Mouse (Mus musculus) heart, embryonic 14.5 days (tissue): ENCODE measurements around the gene Odc1. TPM values are rescaled to one million over a fixed set of nuclear protein-coding genes. Genes with fewer than 3 reads are reported as not detected.

Source experiments
- ATAC-seq: fragments of 200-750 bp; cut with Nextera tagmentation; 2 replicates; pipeline ENCODE4 v1.8.0; 2017; ENCODE audit warnings: low read depth, moderate TSS enrichment; ENCODE audit not compliant: insufficient number of reproducible peaks, insufficient read depth, low FRiP score
- H3K27ac ChIP-seq, 2 experiments: fragments of 200-500 bp in 1 of 2; fragments of 300-500 bp in 1 of 2; sonication (generic) in 1 of 2; replicated peaks in 1 of 2; 2 replicates each; pipeline ENCODE4 v1.5.1; 2012 to 2014; ENCODE audit warnings: low read depth in 2 of 2, low read length in 2 of 2, control low read depth in 1 of 2, mild to moderate bottlenecking in 1 of 2, mixed read lengths in 1 of 2; ENCODE audit not compliant: control insufficient read depth in 1 of 2, insufficient read depth in 1 of 2
- H3K27me3 ChIP-seq: fragments of 300-500 bp; sonication (generic); 2 replicates; pipeline ENCODE4 v1.6.1; 2014; ENCODE audit warnings: mild to moderate bottlenecking, low read length, control low read depth; ENCODE audit not compliant: control insufficient read depth, insufficient read depth
- H3K36me3 ChIP-seq: fragments of 300-500 bp; sonication (generic); 2 replicates; pipeline ENCODE4 v1.6.1; 2014; ENCODE audit warnings: mild to moderate bottlenecking, control low read depth, low read length, mixed read lengths; ENCODE audit not compliant: control insufficient read depth, insufficient read depth
- H3K4me1 ChIP-seq, 2 experiments: fragments of 200-500 bp in 1 of 2; fragments of 300-500 bp in 1 of 2; sonication (generic) in 1 of 2; 2 replicates each; pipeline ENCODE4 v1.6.1; 2012 to 2014; ENCODE audit warnings: low read length in 2 of 2, control low read depth in 1 of 2, mixed read lengths in 1 of 2; ENCODE audit not compliant: control insufficient read depth in 2 of 2, insufficient read depth in 2 of 2
- H3K4me2 ChIP-seq: fragments of 300-500 bp; sonication (generic); 2 replicates; pipeline ENCODE4 v1.6.1; 2014; ENCODE audit warnings: mild to moderate bottlenecking, low read length
- H3K4me3 ChIP-seq, 2 experiments: fragments of 200-500 bp in 1 of 2; fragments of 300-500 bp in 1 of 2; sonication (generic) in 1 of 2; 2 replicates each; pipeline ENCODE4 v1.5.1; 2012 to 2014; ENCODE audit warnings: low read length in 2 of 2, mild to moderate bottlenecking in 2 of 2, control low read depth in 1 of 2, low read depth in 1 of 2, moderate library complexity in 1 of 2; ENCODE audit not compliant: control insufficient read depth in 1 of 2, insufficient read depth in 1 of 2
- H3K9ac ChIP-seq: fragments of 300-500 bp; sonication (generic); 2 replicates; pipeline ENCODE4 v1.6.1; 2014; ENCODE audit warnings: mild to moderate bottlenecking, low read length
- H3K9me3 ChIP-seq: fragments of 300-500 bp; sonication (generic); 2 replicates; pipeline ENCODE4 v1.6.1; 2016; ENCODE audit warnings: low read length, control low read depth; ENCODE audit not compliant: control insufficient read depth
- WGBS: fragments of 180-500 bp; shearing (Covaris S2); extraction: QIAGEN DNeasy Blood & Tissue Kit; methylation state at CpG from one replicate; pipeline ENCODE4 v1.1.7; 2014; 5-methylcytosine and 5-hydroxymethylcytosine counted together
- polyA plus RNA-seq: library from polyadenylated mRNA; unstranded; fragments of >200 nt; fragmentation: Nextera tagmentation; extraction: Ambion mirVana; gene quantifications from 2 replicates; pipeline ENCODE4 v1.2.1, GENCODE M21; 2014

Odc1 gene
- polyA plus RNA-seq, 1 experiment from 2014 or later = 122 TPM

DNA sequence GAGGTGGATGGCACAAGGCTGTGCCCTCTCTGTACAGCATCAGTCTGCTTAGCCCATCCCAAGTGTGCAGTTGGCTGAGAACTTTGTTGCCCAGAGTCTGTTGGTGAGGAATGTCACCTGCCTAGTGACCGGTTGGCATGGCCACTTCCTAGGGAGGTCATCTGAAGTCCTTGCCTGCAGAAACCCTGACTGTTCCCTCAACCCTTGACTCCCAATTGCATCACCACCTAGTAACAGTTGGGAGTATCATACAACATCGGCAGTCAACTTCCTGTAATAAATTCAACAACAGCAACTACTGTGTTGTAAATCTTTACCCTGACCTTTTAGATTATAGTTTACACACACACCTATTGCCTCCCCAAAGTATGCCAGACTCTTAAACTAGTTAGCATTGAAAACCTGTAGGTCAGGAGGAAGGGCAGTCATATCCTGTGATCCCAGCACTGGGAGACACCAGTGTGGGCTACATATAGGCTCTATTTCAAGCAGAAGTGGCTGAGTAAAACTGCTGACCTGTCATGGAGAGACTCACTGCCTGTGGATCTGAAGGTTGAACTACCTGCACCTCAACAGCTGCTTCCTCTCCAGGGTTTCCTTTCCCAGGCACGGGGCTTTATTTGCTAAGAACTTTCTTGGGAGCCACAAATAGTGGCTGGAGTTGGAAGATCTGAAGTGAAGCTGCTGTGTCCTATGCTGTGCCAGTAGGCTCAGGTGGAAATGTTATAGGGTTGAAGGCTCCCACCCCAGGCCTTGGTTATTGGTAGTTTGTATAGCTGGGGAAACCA lies 6.8 kb downstream of the Odc1 start:
- no peak overlapping the region for H3K4me3 ChIP-seq
- peaks cover 50% of the 10 kb centered on the region for H3K36me3 ChIP-seq
- ATAC-seq = no peak
- peaks cover 2 to 6% of the 10 kb centered on the region in 2 experiments; a peak in 1 of 4 replicates for H3K4me1 ChIP-seq
- H3K9ac ChIP-seq = no peak overlapping the region
- no peaks in the 10 kb centered on the region for H3K27me3 ChIP-seq
- 72% methylated on average over 3 of the region's 3 CpGs for whole genome bisulfite sequencing
- H3K27ac ChIP-seq = no peak overlapping the region
- H3K4me2 ChIP-seq = no peak overlapping the region
- H3K9me3 ChIP-seq = no peaks in the 10 kb centered on the region

GRCm38 (mm10) chr12:17552420-17552819 lies 7.8 kb downstream of the Odc1 start:
- WGBS = 77% methylated on average over 3 of the region's 3 CpGs
- H3K9me3 ChIP-seq = no peaks in the 10 kb centered on the region
- H3K4me2 ChIP-seq = no peak overlapping the region
- peaks cover 9 to 11% of the 10 kb centered on the region in 2 experiments for H3K4me1 ChIP-seq
- no peak overlapping the region for H3K4me3 ChIP-seq
- H3K9ac ChIP-seq = no peak overlapping the region
- no peaks in the 10 kb centered on the region for H3K27me3 ChIP-seq
- ATAC-seq = no peak
- H3K27ac ChIP-seq = no peak overlapping the region
- H3K36me3 ChIP-seq = peaks cover 42% of the 10 kb centered on the region

DNA sequence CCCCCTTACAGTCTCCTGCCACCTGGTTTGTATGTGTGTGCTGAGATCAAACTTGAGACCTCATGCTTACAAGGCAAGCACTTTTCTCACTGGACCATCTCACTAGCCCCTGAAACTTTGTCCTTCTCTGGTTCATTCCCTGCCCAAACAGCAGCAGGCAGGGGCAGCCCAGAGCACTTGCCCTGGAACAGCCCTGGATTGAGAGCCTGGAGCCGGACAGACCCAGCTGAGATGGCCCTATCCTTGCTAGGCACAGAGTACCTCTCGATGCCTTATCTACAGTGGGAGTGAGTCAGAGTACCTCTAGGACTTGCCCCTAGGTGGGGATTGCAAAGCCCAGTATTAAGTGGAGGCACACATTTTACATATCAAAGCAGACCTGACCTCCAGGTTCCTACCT lies 8.4 kb downstream of the Odc1 start:
- Histone ChIP-seq H3K27me3 (no peaks in the 10 kb centered on the region), H3K27ac (no peak overlapping the region), H3K4me3 (no peak overlapping the region), H3K9ac (no peak overlapping the region), H3K9me3 (no peaks in the 10 kb centered on the region), H3K4me1 (peaks cover 12 to 13% of the 10 kb centered on the region in 2 experiments), H3K4me2 (no peak overlapping the region), H3K36me3 (peaks cover 36% of the 10 kb centered on the region)
- WGBS = 55% methylated on average over 2 of the region's 2 CpGs
- no peak for ATAC-seq

GRCm38 (mm10) chr12:17553627-17554026 lies 9.0 kb downstream of the Odc1 start:
- WGBS = 82% methylated on average over 5 of the region's 5 CpGs
- H3K4me2 ChIP-seq = no peak overlapping the region
- ATAC-seq = no peak

GRCm38 (mm10) chr12:17554200-17554951 lies 9.8 kb downstream of the Odc1 start:
- 33% methylated on average over 15 of the region's 15 CpGs for WGBS
- Histone ChIP-seq H3K4me2 (no peak overlapping the region), H3K4me3 (no peak overlapping the region), H3K27me3 (no peaks in the 10 kb centered on the region), H3K27ac (no peak overlapping the region), H3K9me3 (no peaks in the 10 kb centered on the region), H3K9ac (no peak overlapping the region), H3K4me1 (peaks cover 13% of the 10 kb centered on the region in 2 experiments), H3K36me3 (peaks cover 22% of the 10 kb centered on the region)
- ATAC-seq = 0 out of 2 replicates have a peak, but pooled peaks have one; percentile 7

More at GRCm38 (mm10) chr12:17553627-17554026, 9.0 kb downstream of the Odc1 start:
- no peaks in the 10 kb centered on the region for H3K27me3 ChIP-seq
- H3K9me3 ChIP-seq = no peaks in the 10 kb centered on the region
- no peak overlapping the region for H3K9ac ChIP-seq
- H3K4me3 ChIP-seq = no peak overlapping the region
- peaks cover 30% of the 10 kb centered on the region for H3K36me3 ChIP-seq
- no peak overlapping the region for H3K27ac ChIP-seq
- H3K4me1 ChIP-seq = peaks cover 13% of the 10 kb centered on the region in 2 experiments

- Histone ChIP-seq H3K9ac (no peak overlapping the region), H3K27ac (0 out of 4 replicates have a peak overlapping the region, but pooled peaks of 1 of the 2 experiments have one; percentile 20), H3K4me1 (peaks cover 13% of the 10 kb centered on the region in 2 experiments), H3K27me3 (no peaks in the 10 kb centered on the region), H3K9me3 (no peaks in the 10 kb centered on the region), H3K4me3 (no peak overlapping the region), H3K36me3 (peaks cover 2% of the 10 kb centered on the region), H3K4me2 (peak overlapping the region; percentile 47)
- no peak for ATAC-seq
- 24% methylated on average over 21 of the region's 21 CpGs for WGBS
Measured at GRCm38 (mm10) chr12:17556430-17557343, 12.1 kb downstream of the Odc1 start.
